ENCODE assay signal across 26 mouse cellular contexts in genomic region chr13:78043203-78043602, GRCm38 (mm10). TPM values are rescaled to one million over a fixed set of nuclear protein-coding genes. Genes with fewer than 3 reads are reported as not detected.
DNase-seq lines count a peak whose midpoint lies in the region; ATAC-seq and TF ChIP-seq lines count a peak whose summit lies in the region.
"Had no signal": no experiment of that assay in that cellular context is flagged by ENCODE, and none has a peak within 500 bp of the region (broad histone marks: within the 10 kb centered on the region; RNA-seq: fewer than 3 reads in every experiment).

No protein-coding gene starts in this region.

- no peak overlapping the region for H3K27ac ChIP-seq in hindbrain, embryonic 14.5 days
- H3K27ac ChIP-seq in hindbrain, embryonic 10.5 days: no peak overlapping the region
- H3K27ac ChIP-seq in CH12.LX (ENCODE audit: insufficient read depth, low read depth): no peak overlapping the region
- H3K27ac ChIP-seq: embryonic facial prominence, embryonic 15.5 days; heart, embryonic 10.5 days; limb, embryonic 15.5 days; liver, embryonic 14.5 days; midbrain, embryonic 15.5 days; neural tube, embryonic 13.5 days; stomach, embryonic 15.5 days had no signal

- H3K9ac ChIP-seq in hindbrain, embryonic 14.5 days: no peak overlapping the region
- no peak overlapping the region for H3K9ac ChIP-seq in CH12.LX (ENCODE audit: insufficient read depth, low read depth)
- H3K9ac ChIP-seq: embryonic facial prominence, embryonic 15.5 days; limb, embryonic 15.5 days; liver, embryonic 14.5 days; lung, embryonic 14.5 days; midbrain, embryonic 15.5 days; neural tube, embryonic 13.5 days; stomach, embryonic 15.5 days had no signal

- ATAC-seq in hindbrain, embryonic 14.5 days (ENCODE audit: low FRiP score): peak; percentile 53; the same call in 1 of the 2 replicates
- ATAC-seq: activated CD4-positive, CD25-positive, alpha-beta regulatory T cell, adult 4 months; forebrain, embryonic 16.5 days; intestine, postnatal 0 days; midbrain, embryonic 15.5 days had no signal

- H3K9me3 ChIP-seq in hindbrain, embryonic 14.5 days (ENCODE audit: control insufficient read depth, low read length): no peaks in the 10 kb centered on the region
- no peaks in the 10 kb centered on the region for H3K9me3 ChIP-seq in hindbrain, embryonic 10.5 days
- H3K9me3 ChIP-seq in CH12.LX (replicated peaks; ENCODE audit: low read length): no peaks in the 10 kb centered on the region
- H3K9me3 ChIP-seq: embryonic facial prominence, embryonic 15.5 days; heart, embryonic 10.5 days; limb, embryonic 15.5 days; midbrain, embryonic 15.5 days; neural tube, embryonic 13.5 days; stomach, embryonic 15.5 days had no signal

- H3K36me3 ChIP-seq in hindbrain, embryonic 14.5 days (replicated peaks; ENCODE audit: control insufficient read depth, insufficient read depth): no peaks in the 10 kb centered on the region
- H3K36me3 ChIP-seq in hindbrain, embryonic 10.5 days: no peaks in the 10 kb centered on the region
- H3K36me3 ChIP-seq in CH12.LX (replicated peaks in 1 of 2; ENCODE audit: control insufficient read depth in 1 of 2, insufficient read depth in 1 of 2, low read length in 1 of 2): peaks cover 0 to 2% of the 10 kb centered on the region in 2 experiments
- H3K36me3 ChIP-seq: embryonic facial prominence, embryonic 15.5 days; heart, embryonic 10.5 days; limb, embryonic 15.5 days; midbrain, embryonic 15.5 days; neural tube, embryonic 13.5 days; stomach, embryonic 15.5 days had no signal

- no peak for TF ChIP-seq RAD21 in CH12.LX (IDR thresholded peaks at IDR 0.05; ENCODE audit: low read depth, low read length)

- no peaks in the 10 kb centered on the region for H3K27me3 ChIP-seq in hindbrain, embryonic 14.5 days (ENCODE audit: control insufficient read depth, insufficient read depth, low read length)
- no peaks in the 10 kb centered on the region for H3K27me3 ChIP-seq in hindbrain, embryonic 10.5 days (ENCODE audit: insufficient read depth, poor library complexity, severe bottlenecking)
- H3K27me3 ChIP-seq in CH12.LX (replicated peaks): no peaks in the 10 kb centered on the region
- H3K27me3 ChIP-seq: embryonic facial prominence, embryonic 15.5 days; limb, embryonic 15.5 days; midbrain, embryonic 15.5 days; neural tube, embryonic 13.5 days; stomach, embryonic 15.5 days had no signal

- H3K4me3 ChIP-seq in hindbrain, embryonic 14.5 days (replicated peaks; ENCODE audit: low read length): no peak overlapping the region
- H3K4me3 ChIP-seq in hindbrain, embryonic 10.5 days: no peak overlapping the region
- no peak overlapping the region for H3K4me3 ChIP-seq in CH12.LX (replicated peaks in 1 of 3; ENCODE audit: low read depth in 2 of 3, low read length in 2 of 3, poor library complexity in 1 of 3)
- H3K4me3 ChIP-seq: embryonic facial prominence, embryonic 15.5 days; heart, embryonic 10.5 days; limb, embryonic 15.5 days; midbrain, embryonic 15.5 days; neural tube, embryonic 13.5 days; stomach, embryonic 15.5 days had no signal

- dilution Hi-C loops in CH12.LX (cut with MboI; ENCODE audit: extremely low pct_ligation_motif_present, extremely low pct_unique_long_range_greater_than_20kb, low sequenced_read_pairs): no loop called here

- 74% methylated on average over 6 of the region's 6 CpGs for WGBS in hindbrain, embryonic 14.5 days
- WGBS in hindbrain, embryonic 10.5 days: 69% methylated on average over 6 of the region's 6 CpGs

- no peak for TF ChIP-seq CTCF in CH12.LX (conservative IDR thresholded peaks at IDR 0.05 in 1 of 2, IDR thresholded peaks at IDR 0.05 in 1 of 2; ENCODE audit: low read depth in 2 of 2, low read length in 2 of 2)

- TF ChIP-seq POLR2A in CH12.LX (IDR thresholded peaks at IDR 0.05; ENCODE audit: low read depth, low read length): no peak

- H3K4me2 ChIP-seq in hindbrain, embryonic 14.5 days (replicated peaks): no peak overlapping the region
- no peak overlapping the region for H3K4me2 ChIP-seq in CH12.LX (ENCODE audit: insufficient read depth, low read depth, poor library complexity, severe bottlenecking)
- H3K4me2 ChIP-seq: embryonic facial prominence, embryonic 15.5 days; limb, embryonic 15.5 days; lung, embryonic 14.5 days; midbrain, embryonic 15.5 days; neural tube, embryonic 13.5 days; stomach, embryonic 15.5 days had no signal

- no peaks in the 10 kb centered on the region for H3K4me1 ChIP-seq in hindbrain, embryonic 14.5 days (replicated peaks; ENCODE audit: control insufficient read depth, insufficient read depth, low read length)
- H3K4me1 ChIP-seq in hindbrain, embryonic 10.5 days (replicated peaks): no peaks in the 10 kb centered on the region
- H3K4me1 ChIP-seq in CH12.LX (ENCODE audit: control insufficient read depth in 1 of 2, insufficient read depth in 2 of 2): peaks cover 0 to 13% of the 10 kb centered on the region in 2 experiments; a peak in 2 of 4 replicates
- H3K4me1 ChIP-seq: embryonic facial prominence, embryonic 15.5 days; limb, embryonic 15.5 days; midbrain, embryonic 15.5 days; neural tube, embryonic 13.5 days; stomach, embryonic 15.5 days had no signal

- in situ Hi-C loops in CH12.LX (cut with MboI; ENCODE audit: low pct_ligation_motif_present, low pct_unique_long_range_greater_than_20kb, low sequenced_read_pairs): no loop called here

- no peak for DNase-seq in hindbrain, embryonic 14.5 days (ENCODE audit: low spot score)
- DNase-seq in hindbrain, embryonic 10.5 days (ENCODE audit: low spot score): no peak
- peak; percentile 7 to 12 for DNase-seq in kidney, postnatal 4 days
- no peak for DNase-seq in kidney, adult 18-20 months
- DNase-seq in CH12.LX (ENCODE audit: extremely low read depth): peak; percentile 58
- peak; percentile 26 for DNase-seq in retina, embryonic 14.5 days (ENCODE audit: low spot score)
- no peak for DNase-seq in cerebellum, postnatal 36 days
- DNase-seq in spleen, postnatal 4 days (ENCODE audit: low spot score in 2 of 2): no peak
- DNase-seq: adrenal gland, adult 8-10 months; cerebellum, adult 18-20 months; cerebellum, postnatal 25 days; heart, postnatal 4 days; left cerebral cortex, postnatal 4 days; lung, embryonic 14.5 days; right cerebral cortex, postnatal 14 days; thymus, postnatal 36 days had no signal

- no peaks in the 10 kb centered on the region for H3K79me2 ChIP-seq in CH12.LX (replicated peaks; ENCODE audit: control insufficient read depth, extremely low read depth, insufficient read depth, poor library complexity, severe bottlenecking)

- no peak for TF ChIP-seq EP300 in CH12.LX (IDR thresholded peaks at IDR 0.05; ENCODE audit: low read length)

TF ChIP-seq in CH12.LX, 34 proteins besides CTCF, POLR2A, EP300 and RAD21:
- TF ChIP-seq UBTF (IDR thresholded peaks at IDR 0.05; ENCODE audit: low read depth, low read length) (no peak), IRF4 (IDR thresholded peaks at IDR 0.05; ENCODE audit: low read depth, low read length) (no peak), E2F4 (IDR thresholded peaks at IDR 0.05; ENCODE audit: insufficient replicate concordance, low read depth, low read length) (no peak), GABPA (IDR thresholded peaks at IDR 0.05; ENCODE audit: insufficient replicate concordance, low read depth, low read length) (no peak), MYC (IDR thresholded peaks at IDR 0.05; ENCODE audit: low read depth, low read length) (no peak), ETS1 (conservative IDR thresholded peaks at IDR 0.05; ENCODE audit: low read depth, low read length) (no peak), JUND (conservative IDR thresholded peaks at IDR 0.05; ENCODE audit: low read depth, low read length) (no peak), SIN3A (IDR thresholded peaks at IDR 0.05; ENCODE audit: low read length) (no peak), MAFK (IDR thresholded peaks at IDR 0.05; ENCODE audit: insufficient replicate concordance, low read length) (no peak)

RNA-seq across cellular contexts. Expression of gene Pou5f2, which starts 18.5 kb away (rescaled TPM):
- 0.59 and 0.83 TPM in 2 replicates for polyA plus RNA-seq in hindbrain, embryonic 14.5 days (2014; fragmentation: Nextera tagmentation; extraction: Ambion mirVana)
- polyA plus RNA-seq in hindbrain, embryonic 10.5 days (2016; fragmentation: Nextera tagmentation; extraction: Ambion mirVana): 1.3 and 1.7 TPM in 2 replicates
- total RNA-seq in CH12.LX (2012; rRNA removed) (0.17 and 0.25 TPM in 2 replicates), CH12.LX (2014; rRNA removed) (not detected in 2 replicates)
- polyA plus RNA-seq in CH12.LX (2012; ENCODE audit: insufficient read length, low read depth): not detected in 2 replicates

Comparison
In these comparisons a context has a peak if more than half of its experiments do, and no peak if none do; other contexts are left out.
1. DNase-seq: peak in kidney, postnatal 4 days (2 of 2), CH12.LX (single experiment) and retina, embryonic 14.5 days (single experiment); none in hindbrain, embryonic 14.5 days (single experiment), hindbrain, embryonic 10.5 days (single experiment), kidney, adult 18-20 months (single experiment), cerebellum, postnatal 36 days (0 of 2) and spleen, postnatal 4 days (0 of 2).